Mouse (Mus musculus) left cerebral cortex, postnatal 10 days (tissue): ENCODE data around the gene Swi5. TPM values are rescaled to one million over a fixed set of nuclear protein-coding genes. Genes with fewer than 3 reads are reported as not detected.
A peak's percentile ranks its signal among the peaks of the same experiment; 100 is the strongest.
"Not testable (repeated sequence)": the region's sequence is repeated elsewhere in the genome, so short reads cannot be mapped to it uniquely, and the experiment has no call there.

ENCODE experiments used
- DNase-seq, 2 experiments: peaks; one replicate each; pipeline ENCODE4 v3.0.0; 2021 to 2022; ENCODE audit warnings: low spot score in 2 of 2, mixed read lengths in 1 of 2; ENCODE audit errors: extremely low spot score in 1 of 2
- intact Hi-C: fragments of 180-260 bp; cut with DNase I; formaldehyde crosslinking; loops from one replicate; pipeline ENCODE4 v1.15.1; 2025
- total RNA-seq, 2 experiments: library from RNA; stranded (reverse); gene quantifications; 2 replicates each; pipeline ENCODE4 v1.2.3; 2021

Gene Swi5
- total RNA-seq, 2 experiments from 2014 or later: 233 to 242 TPM

- intact Hi-C loops: no loop called here
- DNase-seq: no peak
Observed at GRCm38 (mm10) chr2:32314831-32315230, 27.0 kb upstream of the Swi5 start.

- peak in 1 of 2 experiments; percentile 90 for DNase-seq
- intact Hi-C loops: no loop called here
Observed at GRCm38 (mm10) chr2:32312318-32312964, 24.6 kb upstream of the Swi5 start.

- intact Hi-C loops: no loop called here
- DNase-seq: no peak
Observed at GRCm38 (mm10) chr2:32311443-32312317, 23.8 kb upstream of the Swi5 start.

- intact Hi-C loops: no loop called here
- no peak for DNase-seq
Observed at GRCm38 (mm10) chr2:32310096-32310845, 22.4 kb upstream of the Swi5 start.

GRCm38 (mm10) chr2:32308870-32309568, 21.1 kb upstream of the Swi5 start:
- no peak for DNase-seq

GRCm38 (mm10) chr2:32307941-32308760, 20.3 kb upstream of the Swi5 start:
- DNase-seq: peak in 1 of 2 experiments; percentile 64
- intact Hi-C loops: no loop called here

More at GRCm38 (mm10) chr2:32308870-32309568, 21.1 kb upstream of the Swi5 start:
- intact Hi-C loops: no loop called here

GRCm38 (mm10) chr2:32307247-32307798, 19.4 kb upstream of the Swi5 start:
- no peak for DNase-seq
- intact Hi-C loops: no loop called here

GRCm38 (mm10) chr2:32306176-32306575, 18.3 kb upstream of the Swi5 start:
- intact Hi-C loops: no loop called here

GRCm38 (mm10) chr2:32305668-32306067, 17.8 kb upstream of the Swi5 start:
- intact Hi-C loops: no loop called here
- no peak for DNase-seq

More at GRCm38 (mm10) chr2:32306176-32306575, 18.3 kb upstream of the Swi5 start:
- no peak for DNase-seq

GRCm38 (mm10) chr2:32304145-32304832, 16.4 kb upstream of the Swi5 start:
- intact Hi-C loops: no loop called here
- DNase-seq: no peak

- intact Hi-C loops: no loop called here
- DNase-seq: no peak
Observed at GRCm38 (mm10) chr2:32302952-32303351, 15.1 kb upstream of the Swi5 start.

- intact Hi-C loops: no loop called here
- DNase-seq: no peak
Observed at GRCm38 (mm10) chr2:32299469-32299868, 11.6 kb upstream of the Swi5 start.

GRCm38 (mm10) chr2:32295842-32296241, 8.0 kb upstream of the Swi5 start:
- DNase-seq, intact Hi-C loops: not testable (repeated sequence)

- no peak for DNase-seq
- intact Hi-C loops: no loop called here
Observed at GRCm38 (mm10) chr2:32295285-32295684, 7.4 kb upstream of the Swi5 start.

- DNase-seq: no peak
- intact Hi-C loops: no loop called here
Observed at GRCm38 (mm10) chr2:32294348-32294747, 6.5 kb upstream of the Swi5 start.

- DNase-seq: no peak
- intact Hi-C loops: no loop called here
Observed at GRCm38 (mm10) chr2:32289578-32289977, 1.7 kb upstream of the Swi5 start.

GRCm38 (mm10) chr2:32288371-32288931, 576 bp upstream of the Swi5 start:
- intact Hi-C loops: no loop called here

More at GRCm38 (mm10) chr2:32288371-32288931, 576 bp upstream of the Swi5 start:
- DNase-seq: no peak
